Mouse (Mus musculus) intestine, embryonic 14.5 days (tissue): ENCODE results near the gene Sult5a1. TPM values are rescaled to one million over a fixed set of nuclear protein-coding genes. Genes with fewer than 3 reads are reported as not detected.
"Not testable (repeated sequence)": the region's sequence is repeated elsewhere in the genome, so short reads cannot be mapped to it uniquely, and the experiment has no call there.

ENCODE experiments used
- ATAC-seq: fragments of 200-750 bp; cut with Nextera tagmentation; replicated peaks from 2 replicates; pipeline ENCODE4 v1.8.0; 2017; ENCODE audit warnings: low read depth, moderate number of reproducible peaks, moderate TSS enrichment, moderate library complexity; ENCODE audit not compliant: low FRiP score, low TSS enrichment
- DNase-seq: peaks from one replicate; pipeline ENCODE4 v3.0.0-alpha.2; 2018; ENCODE audit warnings: low spot score
- H3K27ac ChIP-seq: fragments of 300-500 bp; sonication (generic); 2 replicates; pipeline ENCODE4 v1.5.1; 2014; ENCODE audit warnings: low read depth, mild to moderate bottlenecking, control low read depth
- H3K27me3 ChIP-seq: fragments of 300-500 bp; sonication (generic); replicated peaks from 2 replicates; pipeline ENCODE4 v1.6.1; 2014; ENCODE audit warnings: low read length, control low read depth; ENCODE audit not compliant: control insufficient read depth, insufficient read depth
- H3K36me3 ChIP-seq: fragments of 300-500 bp; sonication (generic); 2 replicates; pipeline ENCODE4 v1.6.1; 2014; ENCODE audit warnings: low read length, control low read depth; ENCODE audit not compliant: control insufficient read depth, insufficient read depth
- H3K4me1 ChIP-seq: fragments of 300-500 bp; sonication (generic); replicated peaks from 2 replicates; pipeline ENCODE4 v1.6.1; 2014; ENCODE audit warnings: low read length, control low read depth, mixed read lengths; ENCODE audit not compliant: control insufficient read depth, insufficient read depth
- H3K4me2 ChIP-seq: fragments of 300-500 bp; sonication (generic); 2 replicates; pipeline ENCODE4 v1.6.1; 2014; ENCODE audit warnings: low read length
- H3K4me3 ChIP-seq: fragments of 300-500 bp; sonication (generic); 2 replicates; pipeline ENCODE4 v1.5.1; 2014; ENCODE audit warnings: low read depth, low read length, control low read depth, mixed read lengths
- H3K9ac ChIP-seq: fragments of 300-500 bp; sonication (generic); 2 replicates; pipeline ENCODE4 v1.6.1; 2014; ENCODE audit warnings: mild to moderate bottlenecking, low read length
- H3K9me3 ChIP-seq: fragments of 300-500 bp; sonication (generic); 2 replicates; pipeline ENCODE4 v1.6.1; 2016; ENCODE audit warnings: low read length, control low read depth; ENCODE audit not compliant: control insufficient read depth
- WGBS: fragments of 180-500 bp; shearing (Covaris S2); extraction: QIAGEN DNeasy Blood & Tissue Kit; methylation state at CpG from one replicate; pipeline ENCODE4 v1.1.7; 2014; 5-methylcytosine and 5-hydroxymethylcytosine counted together
- polyA plus RNA-seq: library from polyadenylated mRNA; unstranded; fragments of >200 nt; fragmentation: Nextera tagmentation; extraction: Ambion mirVana; gene quantifications from 2 replicates; pipeline ENCODE4 v1.2.1, GENCODE M21; 2014

Gene Sult5a1
- polyA plus RNA-seq, 1 experiment from 2014 or later: 17.5 TPM

DNA sequence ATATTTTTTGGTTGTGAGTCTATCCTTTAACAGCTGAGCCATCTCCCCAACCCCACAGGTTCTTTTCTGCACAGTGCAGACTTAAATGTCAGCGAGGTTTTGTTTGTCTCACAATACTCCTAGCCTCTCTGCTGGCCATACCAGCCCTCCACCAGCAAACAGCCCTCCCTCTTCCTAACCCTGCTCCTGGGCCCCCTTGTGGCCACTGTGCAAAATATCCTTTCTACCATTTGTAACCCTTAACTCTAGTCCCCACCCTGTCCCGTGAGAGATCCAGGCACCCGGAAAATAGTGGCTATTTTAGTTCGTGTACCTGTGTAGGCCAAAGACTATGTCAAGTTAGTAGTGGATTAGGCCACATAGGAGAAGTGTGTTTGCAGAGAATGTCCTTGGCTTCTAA, 47.5 kb downstream of the Sult5a1 start:
- 18% methylated on average over 4 of the region's 4 CpGs for WGBS
- ATAC-seq: peak; percentile 50; the same call in 1 of the 2 replicates
- no peaks in the 10 kb centered on the region for H3K4me1 ChIP-seq

DNA sequence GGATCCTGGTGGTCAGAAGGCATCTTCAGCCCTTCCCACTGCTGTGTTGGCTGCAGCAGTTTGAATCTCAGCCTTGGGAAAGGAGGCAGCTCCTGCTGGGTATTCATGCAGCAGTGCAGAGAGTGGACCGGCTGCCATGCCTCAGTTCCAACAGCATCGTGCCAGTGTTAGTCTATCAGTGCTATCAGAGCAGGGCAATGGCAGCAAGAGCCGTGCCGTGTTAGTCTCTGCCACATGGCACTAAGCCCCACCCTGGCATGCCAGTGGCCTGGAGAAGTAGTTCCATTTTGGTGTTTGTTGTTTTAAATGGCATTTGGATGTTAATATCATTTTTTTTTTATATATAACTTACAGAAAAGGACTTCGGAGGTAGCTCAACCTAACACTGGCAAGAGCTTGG, 49.2 kb downstream of the Sult5a1 start:
- DNase-seq (no peak), ATAC-seq (no peak)
- Histone ChIP-seq H3K36me3 (peaks cover 19% of the 10 kb centered on the region), H3K27ac (no peak overlapping the region), H3K4me3 (no peak overlapping the region), H3K27me3 (no peaks in the 10 kb centered on the region), H3K9ac (no peak overlapping the region), H3K4me2 (no peak overlapping the region), H3K9me3 (no peaks in the 10 kb centered on the region), H3K4me1 (peaks cover 1% of the 10 kb centered on the region)
- 82% methylated on average over 5 of the region's 5 CpGs for WGBS

More for the DNA sequence above, 47.5 kb downstream of the Sult5a1 start:
- DNase-seq: no peak
- Histone ChIP-seq H3K4me2 (no peak overlapping the region), H3K9me3 (no peaks in the 10 kb centered on the region), H3K36me3 (peaks cover 2% of the 10 kb centered on the region), H3K9ac (no peak overlapping the region), H3K27me3 (peaks cover 2% of the 10 kb centered on the region; the same call in 1 of the 2 replicates), H3K4me3 (no peak overlapping the region), H3K27ac (no peak overlapping the region)

DNA sequence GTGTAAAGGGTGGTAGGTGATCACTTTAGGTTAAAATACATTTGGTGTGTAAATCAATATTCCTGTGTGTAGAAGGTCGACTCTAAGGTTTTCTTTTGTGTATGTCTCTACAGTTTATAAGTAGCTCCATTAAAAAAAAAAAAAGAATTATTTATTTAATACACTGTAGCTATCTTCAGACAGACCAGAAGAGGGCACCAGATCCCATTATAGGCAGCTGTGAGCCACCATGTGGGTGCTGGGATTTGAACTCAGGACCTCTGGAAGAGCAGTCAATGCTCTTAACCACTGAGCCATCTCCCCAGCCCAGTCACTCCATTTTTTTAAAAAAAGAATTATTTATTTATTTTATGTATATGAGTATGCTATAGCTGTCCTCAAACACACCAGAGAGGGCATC, 50.1 kb downstream of the Sult5a1 start:
- ATAC-seq (no peak), DNase-seq (no peak)
- WGBS: 61% methylated on average over 1 of the region's 1 CpGs

DNA sequence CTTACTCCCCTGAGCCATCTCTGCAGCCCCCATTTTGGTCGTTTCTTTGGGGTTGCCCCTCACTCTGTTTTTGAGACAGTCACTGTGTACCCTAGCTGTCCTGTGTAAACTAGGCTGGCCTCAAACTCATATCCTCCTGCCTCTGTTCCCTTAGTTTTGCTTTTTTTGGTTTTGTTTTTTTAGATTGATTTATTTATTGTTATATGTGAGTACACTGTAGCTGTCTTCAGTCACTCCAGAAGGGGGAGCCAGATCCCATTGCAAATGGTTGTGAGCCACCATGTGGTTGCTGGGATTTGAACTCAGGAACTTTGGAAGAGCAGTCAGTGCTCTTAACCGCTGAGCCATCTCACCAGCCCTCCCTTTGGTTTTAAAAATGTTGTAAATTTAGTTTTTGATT, 51.6 kb downstream of the Sult5a1 start:
- DNase-seq (no peak), ATAC-seq (no peak)
- H3K9me3 ChIP-seq: no peaks in the 10 kb centered on the region
- no peak overlapping the region for H3K9ac ChIP-seq
- peaks cover 8% of the 10 kb centered on the region for H3K4me1 ChIP-seq
- H3K27ac ChIP-seq: no peak overlapping the region
- H3K27me3 ChIP-seq: no peaks in the 10 kb centered on the region
- WGBS: 49% methylated on average over 2 of the region's 2 CpGs
- H3K36me3 ChIP-seq: peaks cover 28% of the 10 kb centered on the region
- no peak overlapping the region for H3K4me3 ChIP-seq
- H3K4me2 ChIP-seq: no peak overlapping the region

More for the DNA sequence above, 50.1 kb downstream of the Sult5a1 start:
- H3K9me3 ChIP-seq: no peaks in the 10 kb centered on the region
- H3K4me2 ChIP-seq: no peak overlapping the region
- no peak overlapping the region for H3K27ac ChIP-seq
- H3K4me3 ChIP-seq: no peak overlapping the region
- peaks cover 8% of the 10 kb centered on the region for H3K4me1 ChIP-seq
- H3K27me3 ChIP-seq: no peaks in the 10 kb centered on the region
- H3K9ac ChIP-seq: no peak overlapping the region
- H3K36me3 ChIP-seq: peaks cover 28% of the 10 kb centered on the region

DNA sequence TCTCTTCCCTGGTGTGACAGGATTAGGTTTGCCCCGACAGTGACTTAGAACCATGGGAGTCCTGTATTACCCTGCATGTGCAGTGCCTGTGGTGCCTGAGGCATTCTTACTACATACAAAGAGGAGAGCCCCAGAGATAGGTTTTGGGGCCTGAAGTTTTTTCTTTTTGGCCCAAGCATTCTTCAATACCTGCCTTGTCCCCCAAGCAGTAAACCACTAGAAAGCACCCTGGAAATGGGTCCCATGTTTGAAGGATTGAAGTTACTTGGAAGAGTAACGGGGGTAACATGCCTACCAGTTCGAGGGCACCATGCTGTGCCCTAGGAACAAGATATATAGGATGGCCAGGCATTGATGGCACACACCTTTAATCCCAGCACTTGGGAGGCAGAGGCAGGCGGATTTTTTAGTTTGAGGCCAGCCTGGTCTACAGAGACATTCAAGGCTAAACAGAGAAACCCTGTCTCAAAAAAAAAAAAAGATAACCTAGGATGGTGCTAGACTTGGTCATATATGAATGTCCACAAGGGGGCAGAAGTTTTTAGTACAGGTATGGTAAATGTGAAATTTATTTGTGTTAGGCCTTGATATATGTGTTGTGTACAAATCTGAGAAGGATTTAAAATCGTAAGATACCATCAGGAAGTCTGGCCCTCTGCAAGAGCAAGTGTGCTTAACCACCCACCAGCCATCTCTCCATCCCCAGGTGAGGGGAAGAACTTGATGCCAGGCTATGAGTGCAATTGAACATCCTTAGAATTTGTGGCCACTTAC, 52.4 kb downstream of the Sult5a1 start:
- Histone ChIP-seq H3K4me3 (no peak overlapping the region), H3K9me3 (no peaks in the 10 kb centered on the region), H3K27me3 (no peaks in the 10 kb centered on the region), H3K36me3 (peaks cover 28% of the 10 kb centered on the region), H3K9ac (no peak overlapping the region), H3K27ac (no peak overlapping the region), H3K4me2 (no peak overlapping the region), H3K4me1 (peaks cover 8% of the 10 kb centered on the region)
- no peak for DNase-seq
- 64% methylated on average over 5 of the region's 5 CpGs for whole genome bisulfite sequencing
- ATAC-seq: peak; percentile 26; the same call in 1 of the 2 replicates

DNA sequence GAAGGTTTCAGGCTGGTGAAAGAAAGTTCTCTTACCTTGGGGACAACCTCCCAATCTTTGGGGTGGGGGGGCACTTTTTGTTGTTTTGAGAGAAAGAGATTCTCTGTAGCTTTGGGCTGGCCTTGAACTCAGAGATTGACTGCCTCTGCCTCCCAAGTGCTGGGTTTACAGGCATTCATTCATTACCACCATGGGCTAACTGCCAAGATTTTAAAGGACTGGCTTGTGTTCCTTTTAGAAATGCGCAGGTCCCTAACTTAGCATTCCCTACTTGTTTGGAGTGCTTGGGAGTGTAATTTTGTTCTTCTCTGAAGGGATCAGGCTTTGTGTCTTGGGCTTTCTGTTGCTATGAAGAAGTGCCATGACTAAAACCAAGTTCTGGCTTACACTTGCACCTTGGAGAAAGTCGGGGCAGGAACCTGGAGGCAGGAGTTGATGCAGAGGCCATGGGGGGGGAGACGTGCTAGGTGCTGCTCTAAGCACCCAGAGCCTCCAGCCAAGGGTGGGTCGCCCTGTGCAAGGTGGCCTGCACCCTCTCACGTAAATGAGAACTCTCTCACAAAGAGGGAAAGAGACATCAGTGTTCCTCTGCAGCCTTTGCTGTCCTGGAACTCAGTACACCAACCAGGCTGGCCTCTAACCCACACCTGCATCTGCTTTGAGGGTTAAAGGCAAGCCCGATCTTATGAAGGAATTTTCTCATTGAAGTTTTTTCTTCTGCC, 53.9 kb downstream of the Sult5a1 start:
- H3K27ac ChIP-seq: peak overlapping the region; percentile 89; the same call in 1 of the 2 replicates
- H3K9ac ChIP-seq: peak overlapping the region; percentile 99
- no peaks in the 10 kb centered on the region for H3K9me3 ChIP-seq
- ATAC-seq (no peak), DNase-seq (no peak)
- H3K4me2 ChIP-seq: peak overlapping the region; percentile 91
- H3K36me3 ChIP-seq: peaks cover 28% of the 10 kb centered on the region
- WGBS: 85% methylated on average over 6 of the region's 6 CpGs
- no peaks in the 10 kb centered on the region for H3K27me3 ChIP-seq
- H3K4me3 ChIP-seq: peak overlapping the region; percentile 85; the same call in 1 of the 2 replicates
- H3K4me1 ChIP-seq: peaks cover 8% of the 10 kb centered on the region

DNA sequence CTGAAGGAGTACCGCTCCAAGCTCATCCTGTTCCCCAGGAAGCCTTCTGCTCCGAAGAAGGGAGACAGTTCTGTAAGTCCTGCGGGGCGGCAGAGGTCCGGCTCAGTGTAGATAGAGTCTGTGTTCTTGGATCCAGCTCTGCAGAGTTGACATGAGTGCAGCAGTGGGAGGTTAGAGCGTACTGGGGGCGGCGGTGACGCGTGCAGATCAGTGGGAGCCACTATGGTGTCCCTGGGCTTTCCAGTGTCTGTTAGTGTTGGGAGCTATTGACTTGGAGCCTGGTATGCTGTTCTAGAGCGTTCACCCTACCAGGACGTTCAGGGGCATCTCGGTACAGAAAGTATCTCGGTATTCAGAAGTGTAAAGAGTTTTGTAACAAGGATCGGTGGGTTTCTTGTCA, 54.8 kb downstream of the Sult5a1 start:
- DNase-seq: no peak
- Histone ChIP-seq H3K9ac (peak overlapping the region; percentile 99), H3K9me3 (no peaks in the 10 kb centered on the region), H3K4me3 (peak overlapping the region; percentile 85), H3K27ac (peak overlapping the region; percentile 89; the same call in 1 of the 2 replicates), H3K36me3 (peaks cover 32% of the 10 kb centered on the region), H3K4me1 (peaks cover 8% of the 10 kb centered on the region), H3K4me2 (peak overlapping the region; percentile 91), H3K27me3 (no peaks in the 10 kb centered on the region)
- no peak for ATAC-seq
- WGBS: 17% methylated on average over 14 of the region's 15 CpGs

DNA sequence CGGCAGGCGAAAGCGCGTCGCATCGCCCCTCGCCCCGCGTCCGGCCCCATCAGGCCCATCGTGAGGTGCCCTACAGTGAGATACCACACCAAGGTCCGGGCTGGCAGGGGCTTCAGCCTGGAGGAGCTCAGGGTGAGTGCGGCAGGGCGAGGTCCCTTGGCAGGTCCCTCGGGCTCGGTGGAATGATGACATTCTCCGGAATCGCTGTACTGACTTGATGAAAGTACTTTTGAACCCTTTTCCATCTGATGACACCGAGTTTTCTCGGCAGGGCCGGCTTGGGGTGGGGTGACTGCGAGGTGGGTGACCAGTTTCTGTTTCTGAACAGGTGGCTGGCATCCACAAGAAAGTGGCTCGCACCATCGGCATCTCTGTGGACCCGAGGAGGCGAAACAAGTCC, 55.3 kb downstream of the Sult5a1 start:
- ATAC-seq, H3K9me3 ChIP-seq, H3K4me1 ChIP-seq, DNase-seq, H3K27me3 ChIP-seq: not testable (repeated sequence)
- WGBS: 1% methylated on average over 25 of the region's 26 CpGs
- Histone ChIP-seq H3K27ac (peak overlapping the region; percentile 89), H3K9ac (peak overlapping the region; percentile 99), H3K4me2 (peak overlapping the region; percentile 91), H3K4me3 (peak overlapping the region; percentile 85), H3K36me3 (peaks cover 36% of the 10 kb centered on the region)
